Mouse (Mus musculus) liver, embryonic 15.5 days (tissue): ENCODE results near the gene Dlx2. TPM values are rescaled to one million over a fixed set of nuclear protein-coding genes. Genes with fewer than 3 reads are reported as not detected.

Experiments used
- ATAC-seq: fragments of 200-750 bp; cut with Nextera tagmentation; 2 replicates; pipeline ENCODE4 v1.8.0; 2017; ENCODE audit warnings: moderate number of reproducible peaks, mild to moderate bottlenecking, moderate library complexity; ENCODE audit not compliant: insufficient read depth
- H3K27ac ChIP-seq: fragments of 300-500 bp; sonication (generic); replicated peaks from 2 replicates; pipeline ENCODE4 v1.5.1; 2015; ENCODE audit warnings: mild to moderate bottlenecking, inconsistent platforms
- H3K27me3 ChIP-seq: fragments of 300-500 bp; sonication (generic); 2 replicates; pipeline ENCODE4 v1.6.1; 2015; ENCODE audit warnings: mild to moderate bottlenecking, inconsistent platforms
- H3K36me3 ChIP-seq: fragments of 300-500 bp; sonication (generic); replicated peaks from 2 replicates; pipeline ENCODE4 v1.6.1; 2015; ENCODE audit warnings: moderate library complexity, mild to moderate bottlenecking, inconsistent platforms
- H3K4me1 ChIP-seq: fragments of 300-500 bp; sonication (generic); replicated peaks from 2 replicates; pipeline ENCODE4 v1.6.1; 2015; ENCODE audit warnings: inconsistent platforms
- H3K4me2 ChIP-seq: fragments of 300-500 bp; sonication (generic); 2 replicates; pipeline ENCODE4 v1.6.1; 2015; ENCODE audit warnings: moderate library complexity, mild to moderate bottlenecking, inconsistent platforms
- H3K4me3 ChIP-seq: fragments of 300-500 bp; sonication (generic); replicated peaks from 2 replicates; pipeline ENCODE4 v1.5.1; 2015; ENCODE audit warnings: mild to moderate bottlenecking, inconsistent platforms
- H3K9ac ChIP-seq: fragments of 300-500 bp; sonication (generic); 2 replicates; pipeline ENCODE4 v1.6.1; 2015; ENCODE audit warnings: moderate library complexity, mild to moderate bottlenecking, inconsistent platforms
- H3K9me3 ChIP-seq: fragments of 300-500 bp; sonication (generic); replicated peaks from 2 replicates; pipeline ENCODE4 v1.6.1; 2016; ENCODE audit warnings: inconsistent platforms
- WGBS: fragments of 180-500 bp; shearing (Covaris S2); methylation state at CpG from one replicate; pipeline ENCODE4 v1.1.7; 2015; ENCODE audit warnings: mixed read lengths; ENCODE audit not compliant: insufficient replicate concordance; 5-methylcytosine and 5-hydroxymethylcytosine counted together
- polyA plus RNA-seq: library from polyadenylated mRNA; unstranded; fragments of >200 nt; fragmentation: Nextera tagmentation; extraction: Ambion mirVana; gene quantifications from 2 replicates; pipeline ENCODE4 v1.2.1, GENCODE M21; 2015

The Dlx2 gene
- polyA plus RNA-seq, 1 experiment from 2014 or later, result 0.03 TPM

GRCm38 (mm10) chr2:71547829-71548228 is 1.3 kb upstream of the Dlx2 start:
- peaks cover 97% of the 10 kb centered on the region for H3K27me3 ChIP-seq
- 2% methylated on average over 8 of the region's 8 CpGs for WGBS
- no peak for ATAC-seq

GRCm38 (mm10) chr2:71545882-71546639 is 493 bp downstream of the Dlx2 start:
- Histone ChIP-seq H3K4me1 (peaks cover 36% of the 10 kb centered on the region), H3K36me3 (no peaks in the 10 kb centered on the region), H3K9ac (no peak overlapping the region), H3K4me2 (peak overlapping the region; percentile 73), H3K27ac (no peak overlapping the region), H3K27me3 (peaks cover 97% of the 10 kb centered on the region), H3K9me3 (no peaks in the 10 kb centered on the region), H3K4me3 (peak overlapping the region; percentile 49)
- WGBS, result under 1% methylated on average over 59 of the region's 59 CpGs
- ATAC-seq, result peak; percentile 31; the same call in 1 of the 2 replicates

More at GRCm38 (mm10) chr2:71547829-71548228, 1.3 kb upstream of the Dlx2 start:
- Histone ChIP-seq H3K4me1 (peaks cover 33% of the 10 kb centered on the region), H3K36me3 (no peaks in the 10 kb centered on the region), H3K4me2 (no peak overlapping the region), H3K27ac (no peak overlapping the region), H3K9me3 (no peaks in the 10 kb centered on the region), H3K4me3 (no peak overlapping the region), H3K9ac (no peak overlapping the region)

GRCm38 (mm10) chr2:71545401-71545881 is 1.1 kb downstream of the Dlx2 start:
- Histone ChIP-seq H3K4me1 (peaks cover 37% of the 10 kb centered on the region), H3K27ac (no peak overlapping the region), H3K9ac (no peak overlapping the region), H3K4me2 (peak overlapping the region; percentile 73), H3K36me3 (no peaks in the 10 kb centered on the region), H3K4me3 (peak overlapping the region; percentile 49), H3K9me3 (no peaks in the 10 kb centered on the region), H3K27me3 (peaks cover 97% of the 10 kb centered on the region)
- 2% methylated on average over 32 of the region's 32 CpGs for WGBS
- ATAC-seq, result no peak

- ATAC-seq, result no peak
- 2% methylated on average over 61 of the region's 61 CpGs for WGBS
- Histone ChIP-seq H3K9ac (no peak overlapping the region), H3K27me3 (peaks cover 97% of the 10 kb centered on the region), H3K27ac (no peak overlapping the region), H3K4me1 (peaks cover 40% of the 10 kb centered on the region), H3K36me3 (no peaks in the 10 kb centered on the region), H3K4me2 (0 out of 2 replicates have a peak overlapping the region, but pooled peaks have one; percentile 10), H3K9me3 (no peaks in the 10 kb centered on the region), H3K4me3 (no peak overlapping the region)
These were observed 1.9 kb downstream of the Dlx2 start for GRCm38 (mm10) chr2:71544391-71545285.

- H3K9ac ChIP-seq, result no peak overlapping the region
- no peaks in the 10 kb centered on the region for H3K36me3 ChIP-seq
- 3% methylated on average over 20 of the region's 20 CpGs for WGBS
- no peak for ATAC-seq
- peaks cover 46% of the 10 kb centered on the region for H3K4me1 ChIP-seq
- peaks cover 97% of the 10 kb centered on the region for H3K27me3 ChIP-seq
- H3K27ac ChIP-seq, result no peak overlapping the region
- H3K4me2 ChIP-seq, result no peak overlapping the region
- H3K9me3 ChIP-seq, result no peaks in the 10 kb centered on the region
- H3K4me3 ChIP-seq, result no peak overlapping the region
These were observed 2.6 kb downstream of the Dlx2 start for GRCm38 (mm10) chr2:71543948-71544347.

- 3% methylated on average over 9 of the region's 9 CpGs for WGBS
- H3K9me3 ChIP-seq, result no peaks in the 10 kb centered on the region
- H3K27me3 ChIP-seq, result peaks cover 97% of the 10 kb centered on the region
- H3K9ac ChIP-seq, result no peak overlapping the region
- H3K36me3 ChIP-seq, result no peaks in the 10 kb centered on the region
- no peak overlapping the region for H3K4me3 ChIP-seq
- H3K4me1 ChIP-seq, result peaks cover 50% of the 10 kb centered on the region
- H3K27ac ChIP-seq, result no peak overlapping the region
- no peak for ATAC-seq
- H3K4me2 ChIP-seq, result no peak overlapping the region
These were observed 3.0 kb downstream of the Dlx2 start for GRCm38 (mm10) chr2:71543531-71543930.

GRCm38 (mm10) chr2:71542816-71543301 is 3.7 kb downstream of the Dlx2 start:
- Histone ChIP-seq H3K9me3 (no peaks in the 10 kb centered on the region), H3K36me3 (no peaks in the 10 kb centered on the region), H3K4me2 (peak overlapping the region; percentile 25; the same call in 1 of the 2 replicates), H3K9ac (no peak overlapping the region), H3K4me1 (peaks cover 53% of the 10 kb centered on the region), H3K27me3 (peaks cover 97% of the 10 kb centered on the region), H3K4me3 (no peak overlapping the region), H3K27ac (no peak overlapping the region)
- no peak for ATAC-seq
- 1% methylated on average over 30 of the region's 30 CpGs for WGBS

GRCm38 (mm10) chr2:71542227-71542815 is 4.2 kb downstream of the Dlx2 start:
- peaks cover 53% of the 10 kb centered on the region for H3K4me1 ChIP-seq

GRCm38 (mm10) chr2:71541418-71542226 is 4.9 kb downstream of the Dlx2 start:
- H3K27me3 ChIP-seq, result peaks cover 100% of the 10 kb centered on the region
- H3K36me3 ChIP-seq, result no peaks in the 10 kb centered on the region
- H3K4me2 ChIP-seq, result no peak overlapping the region
- H3K9ac ChIP-seq, result no peak overlapping the region
- WGBS, result 3% methylated on average over 37 of the region's 37 CpGs
- H3K27ac ChIP-seq, result no peak overlapping the region
- no peak for ATAC-seq
- H3K4me1 ChIP-seq, result peaks cover 50% of the 10 kb centered on the region
- H3K9me3 ChIP-seq, result no peaks in the 10 kb centered on the region
- no peak overlapping the region for H3K4me3 ChIP-seq

More at GRCm38 (mm10) chr2:71542227-71542815, 4.2 kb downstream of the Dlx2 start:
- ATAC-seq, result no peak
- Histone ChIP-seq H3K4me3 (no peak overlapping the region), H3K9ac (no peak overlapping the region), H3K27ac (no peak overlapping the region), H3K9me3 (no peaks in the 10 kb centered on the region), H3K4me2 (no peak overlapping the region), H3K27me3 (peaks cover 100% of the 10 kb centered on the region), H3K36me3 (no peaks in the 10 kb centered on the region)
- WGBS, result 7% methylated on average over 11 of the region's 11 CpGs
